Mouse (Mus musculus) embryonic facial prominence, embryonic 12.5 days (tissue): ENCODE results near the gene D1Pas1. TPM values are rescaled to one million over a fixed set of nuclear protein-coding genes. Genes with fewer than 3 reads are reported as not detected.

Source experiments
- ATAC-seq: fragments of 200-750 bp; cut with Nextera tagmentation; 2 replicates; pipeline ENCODE4 v1.8.0; 2017; ENCODE audit not compliant: insufficient number of reproducible peaks, insufficient read depth, low FRiP score, low TSS enrichment
- H3K27ac ChIP-seq: fragments of 300-500 bp; sonication (generic); 2 replicates; pipeline ENCODE4 v1.5.1; 2016; ENCODE audit warnings: mild to moderate bottlenecking
- H3K27me3 ChIP-seq: fragments of 300-500 bp; sonication (generic); 2 replicates; pipeline ENCODE4 v1.6.1; 2016; ENCODE audit warnings: mild to moderate bottlenecking, moderate library complexity
- H3K36me3 ChIP-seq: fragments of 300-500 bp; sonication (generic); 2 replicates; pipeline ENCODE4 v1.6.1; 2016; ENCODE audit warnings: mild to moderate bottlenecking
- H3K4me1 ChIP-seq: fragments of 300-500 bp; sonication (generic); 2 replicates; pipeline ENCODE4 v1.6.1; 2016
- H3K4me2 ChIP-seq: fragments of 300-500 bp; sonication (generic); replicated peaks from 2 replicates; pipeline ENCODE4 v1.6.1; 2016; ENCODE audit warnings: mild to moderate bottlenecking, moderate library complexity
- H3K4me3 ChIP-seq: fragments of 300-500 bp; sonication (generic); 2 replicates; pipeline ENCODE4 v1.5.1; 2016; ENCODE audit warnings: mild to moderate bottlenecking
- H3K9ac ChIP-seq: fragments of 300-500 bp; sonication (generic); 2 replicates; pipeline ENCODE4 v1.6.1; 2016; ENCODE audit warnings: mild to moderate bottlenecking, moderate library complexity
- H3K9me3 ChIP-seq: fragments of 300-500 bp; sonication (generic); 2 replicates; pipeline ENCODE4 v1.6.1; 2016; ENCODE audit warnings: mild to moderate bottlenecking, moderate library complexity
- WGBS: fragments of 180-500 bp; shearing (Covaris S2); methylation state at CpG from one replicate; pipeline ENCODE4 v1.1.7; 2016; 5-methylcytosine and 5-hydroxymethylcytosine counted together
- polyA plus RNA-seq: library from polyadenylated mRNA; unstranded; fragments of >200 nt; fragmentation: Nextera tagmentation; extraction: Ambion mirVana; gene quantifications from 2 replicates; pipeline ENCODE4 v1.2.1, GENCODE M21; 2016

D1Pas1 gene
- polyA plus RNA-seq, 1 experiment from 2014 or later: not detected

- 0 out of 2 replicates have a peak, but pooled peaks cover 2% of the 10 kb centered on the region for H3K4me1 ChIP-seq
- no peak overlapping the region for H3K4me3 ChIP-seq
- H3K27me3 ChIP-seq: no peaks in the 10 kb centered on the region
- H3K9ac ChIP-seq: no peak overlapping the region
- no peaks in the 10 kb centered on the region; the same call in 1 of the 2 replicates for H3K9me3 ChIP-seq
- 77% methylated on average over 4 of the region's 4 CpGs for WGBS
- H3K36me3 ChIP-seq: no peaks in the 10 kb centered on the region
- no peak for ATAC-seq
- no peak overlapping the region for H3K4me2 ChIP-seq
- no peak overlapping the region for H3K27ac ChIP-seq
Measured at GRCm38 (mm10) chr1:186988822-186989221, 21.6 kb downstream of the D1Pas1 start.

GRCm38 (mm10) chr1:186991473-186991872 lies 24.3 kb downstream of the D1Pas1 start:
- Histone ChIP-seq H3K4me3 (no peak overlapping the region), H3K27ac (no peak overlapping the region), H3K9me3 (no peaks in the 10 kb centered on the region; the same call in 1 of the 2 replicates), H3K4me2 (no peak overlapping the region), H3K27me3 (no peaks in the 10 kb centered on the region), H3K4me1 (0 out of 2 replicates have a peak, but pooled peaks cover 2% of the 10 kb centered on the region), H3K36me3 (no peaks in the 10 kb centered on the region), H3K9ac (no peak overlapping the region)
- ATAC-seq: no peak
- WGBS: 62% methylated on average over 6 of the region's 6 CpGs

DNA sequence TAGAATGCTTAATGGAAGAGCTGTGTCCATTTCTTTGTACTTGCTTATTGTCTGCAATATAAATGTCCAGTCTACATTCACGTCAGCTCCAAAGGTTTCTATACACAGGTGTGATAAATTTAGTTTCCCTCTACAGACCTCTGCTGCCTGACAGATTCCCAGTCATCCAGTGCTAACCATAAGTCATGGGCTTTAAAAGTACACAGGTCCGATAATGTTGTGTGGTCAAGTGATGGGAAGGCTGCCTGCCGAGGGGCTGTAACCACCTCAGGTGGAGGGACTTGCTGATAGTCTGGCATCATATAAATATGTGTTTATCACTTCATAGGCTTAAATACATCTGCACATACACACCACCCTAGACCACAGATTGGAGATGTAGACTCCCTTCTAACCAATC lies 24.9 kb downstream of the D1Pas1 start:
- WGBS: 93% methylated on average over 3 of the region's 3 CpGs
- H3K9me3 ChIP-seq: no peaks in the 10 kb centered on the region; the same call in 1 of the 2 replicates
- H3K36me3 ChIP-seq: no peaks in the 10 kb centered on the region
- no peak overlapping the region for H3K9ac ChIP-seq
- H3K27ac ChIP-seq: no peak overlapping the region
- H3K4me2 ChIP-seq: no peak overlapping the region
- H3K27me3 ChIP-seq: no peaks in the 10 kb centered on the region
- H3K4me1 ChIP-seq: 0 out of 2 replicates have a peak, but pooled peaks cover 2% of the 10 kb centered on the region
- ATAC-seq: no peak
- H3K4me3 ChIP-seq: no peak overlapping the region

DNA sequence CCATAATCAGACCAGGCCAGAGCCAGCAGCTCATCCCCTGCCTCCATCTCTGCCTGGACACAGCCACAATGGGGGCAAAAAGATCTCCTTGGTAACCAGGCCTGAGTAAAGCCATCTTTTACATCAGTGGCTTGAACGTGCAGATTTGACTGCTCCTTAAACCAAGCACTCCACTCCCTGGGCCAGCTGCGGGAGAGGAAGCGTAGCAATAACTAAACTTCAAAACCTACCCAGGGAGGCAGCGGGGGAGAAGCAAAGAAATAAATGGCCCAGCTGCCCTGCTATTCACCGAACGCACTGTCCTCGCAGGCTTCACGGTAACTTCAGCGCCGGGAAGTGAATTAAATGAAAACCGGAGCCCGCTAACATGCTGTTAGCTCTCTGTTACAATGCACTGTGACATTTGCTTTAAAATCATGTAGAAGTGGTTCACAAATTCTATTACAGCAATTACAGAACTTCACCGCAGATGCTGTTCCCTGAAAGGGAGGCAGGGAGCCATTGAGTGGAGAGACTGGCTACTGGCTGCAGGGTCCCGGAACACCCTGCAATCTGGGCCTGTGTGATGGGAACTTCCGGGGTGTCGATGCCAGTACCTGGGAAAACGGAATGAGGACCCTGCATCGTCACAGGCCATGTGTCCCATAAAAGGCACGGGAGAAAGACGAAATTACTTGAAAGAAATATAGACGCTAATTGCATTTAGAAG lies 30.5 kb downstream of the D1Pas1 start:
- ATAC-seq: no peak
- H3K9ac ChIP-seq: no peak overlapping the region
- H3K4me2 ChIP-seq: no peak overlapping the region
- H3K4me1 ChIP-seq: no peaks in the 10 kb centered on the region
- no peak overlapping the region for H3K27ac ChIP-seq
- H3K4me3 ChIP-seq: no peak overlapping the region
- H3K27me3 ChIP-seq: no peaks in the 10 kb centered on the region
- WGBS: 83% methylated on average over 21 of the region's 21 CpGs
- no peaks in the 10 kb centered on the region for H3K36me3 ChIP-seq
- no peaks in the 10 kb centered on the region; the same call in 1 of the 2 replicates for H3K9me3 ChIP-seq

DNA sequence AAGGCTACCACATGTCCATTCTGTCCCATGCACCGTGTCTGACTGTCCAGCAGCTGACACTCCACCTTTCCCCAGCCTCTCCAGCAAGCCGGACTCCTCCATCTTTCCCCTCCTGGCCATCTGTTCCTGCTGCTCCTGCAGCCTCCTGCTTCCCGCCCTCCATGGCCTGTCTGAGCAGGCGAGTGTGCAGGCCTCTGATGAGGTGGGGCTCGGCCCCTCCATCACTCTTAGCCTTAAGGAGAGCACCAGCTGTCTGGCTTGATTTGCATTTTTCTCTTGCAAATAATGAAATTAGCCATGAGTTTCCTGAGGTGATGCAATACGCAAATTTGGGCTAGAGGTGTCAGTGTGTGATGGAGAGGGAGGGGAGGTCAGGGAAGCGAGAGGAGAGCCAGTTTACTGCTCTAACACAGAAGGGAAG lies 36.2 kb downstream of the D1Pas1 start:
- no peak overlapping the region for H3K27ac ChIP-seq
- no peak for ATAC-seq
- H3K9ac ChIP-seq: no peak overlapping the region
- H3K36me3 ChIP-seq: no peaks in the 10 kb centered on the region
- H3K9me3 ChIP-seq: no peaks in the 10 kb centered on the region
- H3K4me3 ChIP-seq: no peak overlapping the region
- no peak overlapping the region for H3K4me2 ChIP-seq
- no peaks in the 10 kb centered on the region for H3K4me1 ChIP-seq
- WGBS: 67% methylated on average over 7 of the region's 7 CpGs
- H3K27me3 ChIP-seq: no peaks in the 10 kb centered on the region

DNA sequence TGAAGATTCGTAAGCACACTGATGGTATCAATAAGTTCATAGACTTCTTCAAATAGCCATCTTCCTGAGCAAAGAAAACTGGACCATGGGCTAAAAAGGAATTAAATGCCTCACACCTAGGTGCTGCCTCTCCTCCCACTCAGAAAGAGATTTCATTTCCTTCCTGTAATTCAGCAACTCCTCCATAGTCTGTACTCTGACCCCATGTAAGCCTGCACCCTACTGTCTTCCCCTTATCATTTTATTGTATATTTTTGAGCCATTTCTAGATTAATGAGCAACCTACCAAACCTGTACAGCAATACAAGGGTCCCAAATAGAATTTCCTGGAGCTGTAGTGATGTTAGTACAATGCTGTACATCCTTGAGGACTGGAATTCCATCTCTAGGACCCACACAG lies 37.1 kb downstream of the D1Pas1 start:
- H3K9ac ChIP-seq: no peak overlapping the region

DNA sequence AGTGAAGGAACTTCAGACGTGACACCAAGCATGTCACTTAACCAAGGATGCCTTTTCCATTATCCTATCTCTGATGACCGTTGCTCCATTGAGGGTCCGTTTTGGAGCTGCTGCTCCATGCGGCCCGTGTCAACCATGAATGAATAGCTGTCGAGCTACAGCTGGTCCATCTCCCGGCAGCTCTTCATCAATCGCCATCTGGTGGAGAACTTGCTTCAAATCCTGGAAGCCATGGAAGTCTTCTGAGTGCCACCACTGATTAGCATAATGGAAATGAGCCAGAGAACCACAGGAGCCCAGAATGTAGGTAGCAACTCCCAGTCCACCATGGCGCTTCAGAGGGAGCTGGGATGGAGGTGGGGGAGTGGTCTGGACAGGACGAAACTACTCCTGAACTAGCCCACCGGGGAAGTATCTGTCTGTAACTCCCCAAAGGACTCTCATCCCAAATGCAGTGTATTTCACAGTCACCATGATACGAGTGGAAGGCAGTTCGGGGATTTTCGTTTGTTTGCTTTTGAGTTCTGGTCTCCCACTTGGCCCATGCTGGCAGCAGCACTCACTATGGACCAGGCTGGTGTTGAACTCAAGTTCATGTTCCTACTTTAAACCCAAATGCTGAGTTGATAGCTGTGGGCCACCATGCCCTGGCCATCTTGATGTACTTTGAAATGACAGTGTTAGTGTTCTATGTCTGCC lies 39.2 kb downstream of the D1Pas1 start:
- Histone ChIP-seq H3K36me3 (no peaks in the 10 kb centered on the region), H3K4me1 (no peaks in the 10 kb centered on the region), H3K4me3 (no peak overlapping the region), H3K9ac (no peak overlapping the region), H3K27ac (no peak overlapping the region), H3K27me3 (no peaks in the 10 kb centered on the region), H3K9me3 (no peaks in the 10 kb centered on the region), H3K4me2 (no peak overlapping the region)
- 89% methylated on average over 14 of the region's 14 CpGs for whole genome bisulfite sequencing
- no peak for ATAC-seq

More for the DNA sequence above, 37.1 kb downstream of the D1Pas1 start:
- Histone ChIP-seq H3K4me1 (no peaks in the 10 kb centered on the region), H3K4me2 (no peak overlapping the region), H3K27ac (no peak overlapping the region), H3K9me3 (no peaks in the 10 kb centered on the region), H3K4me3 (no peak overlapping the region), H3K36me3 (no peaks in the 10 kb centered on the region), H3K27me3 (no peaks in the 10 kb centered on the region)
- 84% methylated on average over 1 of the region's 1 CpGs for WGBS
- ATAC-seq: no peak

DNA sequence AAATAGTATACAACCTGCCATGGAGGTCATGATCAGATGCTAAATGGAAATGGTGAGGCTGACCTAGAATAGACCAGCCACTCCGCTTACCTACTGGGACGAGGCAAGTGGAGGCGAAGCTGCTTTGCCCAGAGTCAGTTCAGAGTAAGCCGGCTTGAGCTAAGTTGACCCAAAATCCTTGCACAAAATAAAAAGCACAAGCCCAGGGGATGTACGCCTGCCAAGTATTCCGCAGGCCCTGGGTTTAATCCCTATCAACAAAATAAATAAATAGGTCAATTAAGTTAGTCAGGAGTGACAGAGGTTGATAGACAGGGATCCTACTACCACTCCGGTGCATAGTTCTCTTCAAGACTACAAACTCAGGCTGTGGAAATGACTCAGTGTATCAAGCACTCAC lies 41.0 kb downstream of the D1Pas1 start:
- H3K9me3 ChIP-seq: no peaks in the 10 kb centered on the region
- H3K27ac ChIP-seq: no peak overlapping the region
- H3K36me3 ChIP-seq: no peaks in the 10 kb centered on the region
- no peaks in the 10 kb centered on the region for H3K4me1 ChIP-seq
- no peak overlapping the region for H3K4me3 ChIP-seq
- no peak for ATAC-seq
- 83% methylated on average over 7 of the region's 7 CpGs for WGBS
- H3K9ac ChIP-seq: no peak overlapping the region
- H3K4me2 ChIP-seq: no peak overlapping the region
- H3K27me3 ChIP-seq: no peaks in the 10 kb centered on the region

DNA sequence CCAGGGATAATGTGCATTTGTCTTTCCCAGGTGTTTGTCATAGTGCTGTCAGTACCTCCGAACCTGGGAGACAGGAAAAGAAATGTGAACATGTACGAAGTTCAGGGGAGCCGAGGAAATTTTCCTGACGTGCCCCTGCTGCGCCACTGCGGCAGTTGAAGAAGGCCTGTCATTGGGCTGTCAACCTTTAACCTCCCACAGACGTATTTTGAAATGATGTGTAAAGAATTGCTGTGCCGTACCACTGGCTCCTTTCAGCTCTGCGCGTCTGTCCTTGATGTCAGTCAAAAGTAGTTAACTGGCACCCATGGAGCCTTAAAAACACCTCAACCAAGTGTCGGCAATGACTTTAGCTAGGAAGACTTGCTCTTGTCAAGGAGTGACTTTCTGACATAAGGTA lies 42.9 kb downstream of the D1Pas1 start:
- no peaks in the 10 kb centered on the region for H3K9me3 ChIP-seq
- H3K4me3 ChIP-seq: no peak overlapping the region
- no peak overlapping the region for H3K9ac ChIP-seq
- no peaks in the 10 kb centered on the region for H3K27me3 ChIP-seq
- ATAC-seq: no peak
- no peaks in the 10 kb centered on the region for H3K4me1 ChIP-seq
- no peaks in the 10 kb centered on the region for H3K36me3 ChIP-seq
- 68% methylated on average over 11 of the region's 11 CpGs for WGBS
- no peak overlapping the region for H3K4me2 ChIP-seq
- H3K27ac ChIP-seq: no peak overlapping the region

DNA sequence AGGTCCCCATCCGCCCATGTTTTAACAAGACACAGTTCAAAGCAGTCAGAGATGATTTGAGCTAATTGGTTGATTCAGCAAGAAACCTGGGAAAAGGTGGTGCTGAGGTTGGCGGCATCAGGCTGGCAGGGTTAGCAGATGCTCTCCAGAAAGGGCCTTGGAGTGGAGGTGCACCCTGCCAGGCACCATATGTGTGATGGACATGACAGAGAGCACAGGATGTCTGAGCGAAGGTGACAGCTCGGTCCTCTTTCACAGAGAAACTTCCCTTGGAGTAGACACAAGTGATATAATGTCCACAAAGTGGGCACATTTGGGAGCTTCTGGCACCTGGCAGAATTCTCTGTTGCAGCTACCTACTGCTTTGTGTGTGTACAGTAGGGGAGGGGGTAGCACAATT lies 44.4 kb downstream of the D1Pas1 start:
- Histone ChIP-seq H3K9me3 (no peaks in the 10 kb centered on the region), H3K36me3 (no peaks in the 10 kb centered on the region), H3K27me3 (no peaks in the 10 kb centered on the region), H3K4me3 (no peak overlapping the region), H3K9ac (no peak overlapping the region), H3K4me2 (no peak overlapping the region), H3K27ac (no peak overlapping the region), H3K4me1 (peaks cover 4% of the 10 kb centered on the region; the same call in 1 of the 2 replicates)
- no peak for ATAC-seq
- WGBS: 87% methylated on average over 4 of the region's 4 CpGs

GRCm38 (mm10) chr1:187014141-187014540 lies 46.9 kb downstream of the D1Pas1 start:
- no peak overlapping the region for H3K4me3 ChIP-seq
- peaks cover 7% of the 10 kb centered on the region; the same call in 1 of the 2 replicates for H3K4me1 ChIP-seq
- H3K9ac ChIP-seq: no peak overlapping the region
- no peaks in the 10 kb centered on the region for H3K36me3 ChIP-seq
- H3K27ac ChIP-seq: no peak overlapping the region
- no peak overlapping the region for H3K4me2 ChIP-seq
- no peaks in the 10 kb centered on the region for H3K27me3 ChIP-seq
- ATAC-seq: no peak
- no peaks in the 10 kb centered on the region for H3K9me3 ChIP-seq
- WGBS: 86% methylated on average over 2 of the region's 2 CpGs

- H3K4me3 ChIP-seq: no peak overlapping the region
- no peak overlapping the region for H3K27ac ChIP-seq
- no peaks in the 10 kb centered on the region for H3K27me3 ChIP-seq
- peaks cover 7% of the 10 kb centered on the region; the same call in 1 of the 2 replicates for H3K4me1 ChIP-seq
- H3K9me3 ChIP-seq: no peaks in the 10 kb centered on the region
- ATAC-seq: no peak
- no peak overlapping the region for H3K4me2 ChIP-seq
- no peak overlapping the region for H3K9ac ChIP-seq
- 62% methylated on average over 1 of the region's 1 CpGs for WGBS
- H3K36me3 ChIP-seq: no peaks in the 10 kb centered on the region
Measured at GRCm38 (mm10) chr1:187015673-187016072, 48.5 kb downstream of the D1Pas1 start.
